Mouse (Mus musculus) forebrain, embryonic 13.5 days (tissue): ENCODE measurements at regions not wholly inside any gene's neighbourhood (a gene's known extent, or its start where the extent isn't known, plus 50 kb on each side); places are given as distances from the start of the nearest gene placed in this dataset.

Source experiments
- ATAC-seq: fragments of 200-750 bp; cut with Nextera tagmentation; 2 replicates; pipeline ENCODE4 v1.8.0; 2017
- H3K27ac ChIP-seq: fragments of 300-500 bp; sonication (generic); 2 replicates; pipeline ENCODE4 v1.5.1; 2015; ENCODE audit warnings: inconsistent platforms, mild to moderate bottlenecking, moderate library complexity
- H3K27me3 ChIP-seq: fragments of 300-500 bp; sonication (generic); 2 replicates; pipeline ENCODE4 v1.6.1; 2015; ENCODE audit warnings: mild to moderate bottlenecking, inconsistent platforms
- H3K36me3 ChIP-seq: fragments of 300-500 bp; sonication (generic); 2 replicates; pipeline ENCODE4 v1.6.1; 2015; ENCODE audit warnings: mild to moderate bottlenecking, inconsistent platforms; ENCODE audit not compliant: poor library complexity, severe bottlenecking
- H3K4me1 ChIP-seq: fragments of 300-500 bp; sonication (generic); 2 replicates; pipeline ENCODE4 v1.6.1; 2015; ENCODE audit warnings: inconsistent platforms
- H3K4me2 ChIP-seq: fragments of 300-500 bp; sonication (generic); 2 replicates; pipeline ENCODE4 v1.6.1; 2015; ENCODE audit warnings: inconsistent platforms, mild to moderate bottlenecking, moderate library complexity
- H3K4me3 ChIP-seq: fragments of 300-500 bp; sonication (generic); 2 replicates; pipeline ENCODE4 v1.5.1; 2015; ENCODE audit warnings: mild to moderate bottlenecking, inconsistent platforms
- H3K9ac ChIP-seq: fragments of 300-500 bp; sonication (generic); 2 replicates; pipeline ENCODE4 v1.6.1; 2015; ENCODE audit warnings: mild to moderate bottlenecking, inconsistent platforms
- H3K9me3 ChIP-seq: fragments of 300-500 bp; sonication (generic); replicated peaks from 2 replicates; pipeline ENCODE4 v1.6.1; 2016; ENCODE audit warnings: inconsistent platforms
- WGBS: fragments of 180-500 bp; shearing (Covaris S2); methylation state at CpG from one replicate; pipeline ENCODE4 v1.1.7; 2015; 5-methylcytosine and 5-hydroxymethylcytosine counted together

DNA sequence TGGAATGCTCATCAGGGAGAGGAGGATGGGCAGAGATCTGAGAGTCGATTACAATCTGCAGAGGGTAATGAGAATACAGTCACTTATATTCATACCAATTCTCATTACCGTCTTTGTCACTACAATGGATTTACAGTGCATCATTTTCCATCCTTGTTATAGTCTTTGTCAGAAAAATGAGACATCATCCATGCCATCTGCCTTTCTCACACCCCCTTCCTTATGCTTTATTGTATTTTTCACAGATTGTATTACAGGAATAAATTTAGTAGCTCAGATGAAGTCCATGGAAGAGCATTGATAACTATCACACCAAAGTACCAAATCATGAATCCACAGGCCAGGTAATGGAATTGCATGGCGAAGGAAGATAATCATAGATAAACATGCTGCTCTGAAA lies 779.5 kb downstream of the Cenpc1 start:
- Histone ChIP-seq H3K9ac (no peak overlapping the region), H3K4me1 (no peaks in the 10 kb centered on the region), H3K4me3 (no peak overlapping the region), H3K36me3 (no peaks in the 10 kb centered on the region), H3K27me3 (no peaks in the 10 kb centered on the region), H3K4me2 (no peak overlapping the region), H3K27ac (no peak overlapping the region), H3K9me3 (no peaks in the 10 kb centered on the region)
- ATAC-seq, result no peak
- 88% methylated on average over 3 of the region's 3 CpGs for WGBS

- Histone ChIP-seq H3K36me3 (no peaks in the 10 kb centered on the region), H3K27me3 (no peaks in the 10 kb centered on the region), H3K4me3 (no peak overlapping the region), H3K27ac (no peak overlapping the region), H3K9me3 (no peaks in the 10 kb centered on the region), H3K4me1 (peaks cover 3% of the 10 kb centered on the region; the same call in 1 of the 2 replicates), H3K4me2 (no peak overlapping the region), H3K9ac (no peak overlapping the region)
- ATAC-seq, result peak; percentile 33; the same call in 1 of the 2 replicates
- 45% methylated on average over 4 of the region's 4 CpGs for WGBS
Observed at GRCm38 (mm10) chr5:85248453-85248852, 816.9 kb downstream of the Cenpc1 start.

- H3K9me3 ChIP-seq, result no peaks in the 10 kb centered on the region
- H3K27me3 ChIP-seq, result no peaks in the 10 kb centered on the region
- H3K36me3 ChIP-seq, result no peaks in the 10 kb centered on the region
- H3K27ac ChIP-seq, result peak overlapping the region; percentile 19; the same call in 1 of the 2 replicates
- H3K4me1 ChIP-seq, result peaks cover 9% of the 10 kb centered on the region; the same call in 1 of the 2 replicates
- H3K4me3 ChIP-seq, result no peak overlapping the region
- peak; percentile 61 for ATAC-seq
- no peak overlapping the region for H3K4me2 ChIP-seq
- H3K9ac ChIP-seq, result no peak overlapping the region
Observed at GRCm38 (mm10) chr5:85240380-85240779, 823.2 kb upstream of the Epha5 start.

- Histone ChIP-seq H3K36me3 (no peaks in the 10 kb centered on the region), H3K27ac (peak overlapping the region; percentile 22; the same call in 1 of the 2 replicates), H3K4me3 (no peak overlapping the region), H3K9ac (no peak overlapping the region), H3K9me3 (no peaks in the 10 kb centered on the region), H3K27me3 (no peaks in the 10 kb centered on the region), H3K4me1 (peaks cover 9% of the 10 kb centered on the region; the same call in 1 of the 2 replicates), H3K4me2 (no peak overlapping the region)
- ATAC-seq, result peak; percentile 98
- WGBS, result 24% methylated on average over 3 of the region's 3 CpGs
Observed at GRCm38 (mm10) chr5:85239509-85240031, 822.4 kb upstream of the Epha5 start.
